10 mouse cellular contexts compared by ENCODE assay signal in the genomic region with DNA sequence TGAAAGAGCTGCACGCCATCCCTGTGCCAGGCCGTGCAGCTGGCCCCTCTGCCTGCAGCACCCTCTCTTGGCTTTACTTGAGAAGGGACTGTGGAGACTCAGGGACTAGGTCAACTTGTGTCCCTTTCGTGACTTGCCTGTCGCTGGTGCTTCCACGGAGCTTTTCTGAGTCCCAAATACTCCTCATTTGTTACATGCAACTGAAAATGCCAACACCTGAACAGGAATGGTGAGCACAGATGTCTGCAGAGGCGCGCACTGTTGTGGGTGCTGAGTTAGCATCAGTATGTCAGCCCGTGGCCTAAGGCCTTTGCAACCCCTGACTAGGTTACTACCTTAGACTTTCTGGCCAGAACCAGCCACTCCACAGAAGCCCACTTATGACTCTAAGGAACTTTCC. TPM values are rescaled to one million over a fixed set of nuclear protein-coding genes. Genes with fewer than 3 reads are reported as not detected.
A peak's percentile ranks its signal among the peaks of the same experiment; 100 is the strongest.
DNase-seq lines count a peak whose midpoint lies in the region; ATAC-seq and TF ChIP-seq lines count a peak whose summit lies in the region.
"Had no signal": no experiment of that assay in that cellular context is flagged by ENCODE, and none has a peak within 500 bp of the region (broad histone marks: within the 10 kb centered on the region; RNA-seq: fewer than 3 reads in every experiment).

No protein-coding gene starts in this region.

- ATAC-seq in forebrain, embryonic 14.5 days = no peak
- ATAC-seq in forebrain, embryonic 12.5 days (ENCODE audit: low FRiP score) = no peak
- no peak for ATAC-seq in kidney, embryonic 15.5 days (replicated peaks; ENCODE audit: low FRiP score)
- ATAC-seq in hindbrain, postnatal 0 days = no peak

- H3K4me2 ChIP-seq in forebrain, embryonic 14.5 days (ENCODE audit: low read length) = no peak overlapping the region
- no peak overlapping the region for H3K4me2 ChIP-seq in forebrain, embryonic 12.5 days
- H3K4me2 ChIP-seq in kidney, embryonic 15.5 days = no peak overlapping the region
- no peak overlapping the region for H3K4me2 ChIP-seq in hindbrain, postnatal 0 days (ENCODE audit: low read depth, low read length)

- 92% methylated on average over 8 of the region's 8 CpGs for WGBS in forebrain, embryonic 14.5 days
- WGBS in forebrain, embryonic 12.5 days = 92% methylated on average over 8 of the region's 8 CpGs
- WGBS in kidney, embryonic 15.5 days = 83% methylated on average over 8 of the region's 8 CpGs
- WGBS in embryonic facial prominence, embryonic 10.5 days = 89% methylated on average over 8 of the region's 8 CpGs
- WGBS in hindbrain, postnatal 0 days = 83% methylated on average over 8 of the region's 8 CpGs

- H3K4me1 ChIP-seq in forebrain, embryonic 14.5 days (ENCODE audit: control insufficient read depth, insufficient read depth, low read length) = peaks cover 7% of the 10 kb centered on the region; the same call in 1 of the 2 replicates
- H3K4me1 ChIP-seq in forebrain, embryonic 12.5 days = peaks cover 36% of the 10 kb centered on the region
- peaks cover 50% of the 10 kb centered on the region for H3K4me1 ChIP-seq in kidney, embryonic 15.5 days
- peaks cover 45% of the 10 kb centered on the region for H3K4me1 ChIP-seq in embryonic facial prominence, embryonic 10.5 days
- no peaks in the 10 kb centered on the region; the same call in 1 of the 2 replicates for H3K4me1 ChIP-seq in hindbrain, postnatal 0 days (ENCODE audit: insufficient read depth, low read length)

- H3K9me3 ChIP-seq in forebrain, embryonic 14.5 days (replicated peaks; ENCODE audit: control insufficient read depth, low read length) = no peaks in the 10 kb centered on the region
- H3K9me3 ChIP-seq in forebrain, embryonic 12.5 days = no peaks in the 10 kb centered on the region
- H3K9me3 ChIP-seq in kidney, embryonic 15.5 days (replicated peaks) = no peaks in the 10 kb centered on the region
- no peaks in the 10 kb centered on the region; the same call in 1 of the 2 replicates for H3K9me3 ChIP-seq in embryonic facial prominence, embryonic 10.5 days
- H3K9me3 ChIP-seq in hindbrain, postnatal 0 days (ENCODE audit: low read length) = no peaks in the 10 kb centered on the region

- DNase-seq in forebrain, embryonic 14.5 days (ENCODE audit: low spot score) = no peak
- DNase-seq in kidney, adult 11 months = no peak
- DNase-seq in embryonic facial prominence, embryonic 10.5 days (ENCODE audit: low spot score) = no peak
- DNase-seq in hindbrain, postnatal 0 days (ENCODE audit: low spot score) = no peak
- no peak for DNase-seq in right cerebral cortex, adult 2 months (ENCODE audit: low spot score in 2 of 2)
- no peak for DNase-seq in urinary bladder, postnatal 36 days (ENCODE audit: low spot score in 2 of 2)
- DNase-seq: thymus, adult 18-20 months had no signal

- H3K27ac ChIP-seq in forebrain, embryonic 14.5 days (ENCODE audit: low read depth, low read length) = no peak overlapping the region; the same call in 1 of the 2 replicates
- H3K27ac ChIP-seq in forebrain, embryonic 12.5 days = no peak overlapping the region
- H3K27ac ChIP-seq in kidney, embryonic 15.5 days = peak overlapping the region; percentile 84
- 0 out of 2 replicates have a peak overlapping the region, but pooled peaks have one; percentile 26 for H3K27ac ChIP-seq in embryonic facial prominence, embryonic 10.5 days (replicated peaks)
- peak overlapping the region; percentile 76; the same call in 1 of the 2 replicates for H3K27ac ChIP-seq in hindbrain, postnatal 0 days
- H3K27ac ChIP-seq: liver, embryonic 14.5 days had no signal

- no peak for TF ChIP-seq CTCF in hindbrain, postnatal 0 days (IDR thresholded peaks at IDR 0.05; ENCODE audit: low read depth)

- H3K4me3 ChIP-seq in forebrain, embryonic 14.5 days (ENCODE audit: low read depth, low read length) = no peak overlapping the region
- H3K4me3 ChIP-seq in forebrain, embryonic 12.5 days (replicated peaks) = no peak overlapping the region
- no peak overlapping the region for H3K4me3 ChIP-seq in kidney, embryonic 15.5 days (replicated peaks)
- H3K4me3 ChIP-seq in embryonic facial prominence, embryonic 10.5 days = no peak overlapping the region
- H3K4me3 ChIP-seq in hindbrain, postnatal 0 days (ENCODE audit: low read length) = no peak overlapping the region

- H3K36me3 ChIP-seq in forebrain, embryonic 14.5 days (ENCODE audit: control insufficient read depth, insufficient read depth, low read length) = peaks cover 5% of the 10 kb centered on the region; the same call in 1 of the 2 replicates
- peaks cover 4% of the 10 kb centered on the region; the same call in 1 of the 2 replicates for H3K36me3 ChIP-seq in forebrain, embryonic 12.5 days (replicated peaks)
- peaks cover 43% of the 10 kb centered on the region for H3K36me3 ChIP-seq in kidney, embryonic 15.5 days
- H3K36me3 ChIP-seq in embryonic facial prominence, embryonic 10.5 days (replicated peaks) = peaks cover 46% of the 10 kb centered on the region
- no peaks in the 10 kb centered on the region for H3K36me3 ChIP-seq in hindbrain, postnatal 0 days (ENCODE audit: insufficient read depth, low read length)

- no peaks in the 10 kb centered on the region for H3K27me3 ChIP-seq in forebrain, embryonic 14.5 days (replicated peaks; ENCODE audit: control insufficient read depth, insufficient read depth, low read length)
- no peaks in the 10 kb centered on the region; the same call in 1 of the 2 replicates for H3K27me3 ChIP-seq in forebrain, embryonic 12.5 days
- no peaks in the 10 kb centered on the region for H3K27me3 ChIP-seq in kidney, embryonic 15.5 days
- H3K27me3 ChIP-seq in embryonic facial prominence, embryonic 10.5 days (replicated peaks; ENCODE audit: low read depth, poor library complexity, severe bottlenecking) = no peaks in the 10 kb centered on the region
- no peaks in the 10 kb centered on the region for H3K27me3 ChIP-seq in hindbrain, postnatal 0 days (ENCODE audit: insufficient read depth, low read length)

- H3K9ac ChIP-seq in forebrain, embryonic 14.5 days (ENCODE audit: low read length) = peak overlapping the region; percentile 21; the same call in 1 of the 2 replicates
- H3K9ac ChIP-seq in forebrain, embryonic 12.5 days = no peak overlapping the region
- H3K9ac ChIP-seq in kidney, embryonic 15.5 days = no peak overlapping the region
- no peak overlapping the region; the same call in 1 of the 2 replicates for H3K9ac ChIP-seq in hindbrain, postnatal 0 days (replicated peaks; ENCODE audit: low read length)
- H3K9ac ChIP-seq: liver, embryonic 14.5 days had no signal

RNA-seq across cellular contexts. Expression of gene Fstl1, which starts 35.2 kb away (rescaled TPM):
- polyA plus RNA-seq in forebrain, embryonic 14.5 days (2014; fragmentation: Nextera tagmentation; extraction: Ambion mirVana) = 90.2 and 101 TPM in 2 replicates
- polyA plus RNA-seq in forebrain, embryonic 12.5 days (2016; fragmentation: Nextera tagmentation; extraction: Ambion mirVana) = 146 and 173 TPM in 2 replicates
- polyA plus RNA-seq in kidney, embryonic 15.5 days (2015; fragmentation: Nextera tagmentation; extraction: Ambion mirVana) = 557 and 571 TPM in 2 replicates
- 192 and 210 TPM in 2 replicates for polyA plus RNA-seq in embryonic facial prominence, embryonic 10.5 days (2016; fragmentation: Nextera tagmentation; extraction: Ambion mirVana)
- total RNA-seq in hindbrain, postnatal 0 days (2014; rRNA removed) = 53.1 and 53.5 TPM in 2 replicates
- polyA plus RNA-seq in hindbrain, postnatal 0 days (2015; fragmentation: Nextera tagmentation; extraction: Ambion mirVana) = 71.5 and 71.8 TPM in 2 replicates

RNA-seq across cellular contexts. Expression of gene Gm36028, which starts 49.1 kb away (rescaled TPM):
- 0.20 TPM in 1 of 2 replicates, not detected in the other for polyA plus RNA-seq in forebrain, embryonic 14.5 days (2014; fragmentation: Nextera tagmentation; extraction: Ambion mirVana)
- polyA plus RNA-seq in forebrain, embryonic 12.5 days (2016; fragmentation: Nextera tagmentation; extraction: Ambion mirVana) = 0.17 and 0.29 TPM in 2 replicates
- polyA plus RNA-seq in kidney, embryonic 15.5 days (2015; fragmentation: Nextera tagmentation; extraction: Ambion mirVana) = 0.19 and 0.42 TPM in 2 replicates
- polyA plus RNA-seq in embryonic facial prominence, embryonic 10.5 days (2016; fragmentation: Nextera tagmentation; extraction: Ambion mirVana) = 0.62 and 0.85 TPM in 2 replicates
- not detected in 2 replicates for total RNA-seq in hindbrain, postnatal 0 days (2014; rRNA removed)
- polyA plus RNA-seq in hindbrain, postnatal 0 days (2015; fragmentation: Nextera tagmentation; extraction: Ambion mirVana) = 0.18 and 0.21 TPM in 2 replicates

RNA-seq across cellular contexts. Expression of gene Lrrc58, which starts 56.3 kb away (rescaled TPM):
- polyA plus RNA-seq in forebrain, embryonic 14.5 days (2014; fragmentation: Nextera tagmentation; extraction: Ambion mirVana) = 40.7 and 53.0 TPM in 2 replicates
- 65.8 and 70.1 TPM in 2 replicates for polyA plus RNA-seq in forebrain, embryonic 12.5 days (2016; fragmentation: Nextera tagmentation; extraction: Ambion mirVana)
- 65.6 TPM in 2 replicates for polyA plus RNA-seq in kidney, embryonic 15.5 days (2015; fragmentation: Nextera tagmentation; extraction: Ambion mirVana)
- polyA plus RNA-seq in embryonic facial prominence, embryonic 10.5 days (2016; fragmentation: Nextera tagmentation; extraction: Ambion mirVana) = 68.3 and 68.9 TPM in 2 replicates
- 91.1 and 101 TPM in 2 replicates for total RNA-seq in hindbrain, postnatal 0 days (2014; rRNA removed)
- polyA plus RNA-seq in hindbrain, postnatal 0 days (2015; fragmentation: Nextera tagmentation; extraction: Ambion mirVana) = 48.2 TPM in 2 replicates

Comparison
In these comparisons a context has a peak if more than half of its experiments do, and no peak if none do; other contexts are left out.
1. H3K27ac ChIP-seq: peak in kidney, embryonic 15.5 days (single experiment), embryonic facial prominence, embryonic 10.5 days (single experiment) and hindbrain, postnatal 0 days (single experiment); none in forebrain, embryonic 14.5 days (single experiment) and forebrain, embryonic 12.5 days (single experiment).